Mouse (Mus musculus): Measurements from ENCODE around the gene Rbm17. TPM values are rescaled to one million over a fixed set of nuclear protein-coding genes. Genes with fewer than 3 reads are reported as not detected.
A peak's percentile ranks its signal among the peaks of the same experiment; 100 is the strongest.

Gene Rbm17
- 140 and 142 TPM in 2 replicates for polyA plus RNA-seq (2015; fragmentation: Nextera tagmentation; extraction: Ambion mirVana)

DNA sequence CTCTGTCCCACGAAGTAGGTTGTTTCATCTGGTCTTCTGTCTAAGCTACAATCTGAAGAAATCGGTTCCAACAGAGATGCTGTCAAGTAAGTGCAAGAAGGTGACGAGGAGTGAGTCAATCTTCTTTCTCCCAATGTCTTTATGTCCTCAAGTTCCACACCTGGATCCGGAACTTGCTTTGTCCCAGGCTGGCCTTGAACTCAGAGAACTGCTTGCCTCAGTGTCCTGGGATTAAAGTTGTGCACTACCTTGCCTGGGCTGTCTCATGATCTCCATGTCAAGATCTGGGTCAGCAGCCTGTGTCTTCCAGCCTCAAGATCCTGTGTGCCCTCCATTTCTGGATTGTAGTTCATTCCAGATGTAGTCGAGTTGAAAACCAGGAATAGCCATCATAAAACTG, at the start of gene Rbm17:
Gene Rbm17, minus strand, starts transcription at position 101 of the 400 bp plus-strand sequence.
- no peaks in the 10 kb centered on the region for H3K27me3 ChIP-seq
- ATAC-seq (ENCODE audit: insufficient number of reproducible peaks, low FRiP score, low TSS enrichment, low read depth) = no peak
- 82% methylated on average over 5 of the region's 5 CpGs for WGBS
- H3K4me3 ChIP-seq (replicated peaks) = peak within 1 kb of the TSS; percentile 89
- peak within 1 kb of the TSS; percentile 94 for H3K9ac ChIP-seq
- H3K27ac ChIP-seq (replicated peaks) = peak within 1 kb of the TSS; percentile 83
- H3K9me3 ChIP-seq (replicated peaks) = no peaks in the 10 kb centered on the region
- peaks cover 15% of the 10 kb centered on the region for H3K36me3 ChIP-seq
- H3K4me1 ChIP-seq = peaks cover 12% of the 10 kb centered on the region
- H3K4me2 ChIP-seq (replicated peaks) = peak within 1 kb of the TSS; percentile 34; the same call in 1 of the 2 replicates

DNA sequence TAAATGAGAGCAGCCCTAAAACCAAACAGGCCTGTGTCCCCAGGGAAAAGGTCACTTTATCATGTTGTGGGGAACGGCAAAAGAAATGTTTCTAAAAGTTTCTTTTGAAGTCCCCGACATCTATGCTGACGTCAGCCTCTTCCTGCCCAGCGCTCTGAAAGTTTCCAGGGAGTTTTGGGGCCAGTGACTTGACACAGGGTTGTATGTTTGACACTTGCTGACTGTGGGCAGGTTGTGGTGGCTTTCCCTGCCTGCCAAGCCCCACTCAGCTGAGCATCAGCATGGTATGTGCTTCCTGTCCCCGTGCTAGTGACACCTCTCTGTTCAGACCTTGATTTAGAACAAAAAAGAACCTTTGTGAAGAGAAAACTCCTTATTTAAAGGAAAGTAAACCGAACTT, 49.4 kb upstream of the Rbm17 start:
- Histone ChIP-seq H3K27ac (replicated peaks) (no peak overlapping the region), H3K27me3 (no peaks in the 10 kb centered on the region), H3K4me2 (replicated peaks) (no peak overlapping the region), H3K9ac (no peak overlapping the region), H3K36me3 (no peaks in the 10 kb centered on the region), H3K4me3 (replicated peaks) (no peak overlapping the region), H3K9me3 (replicated peaks) (no peaks in the 10 kb centered on the region), H3K4me1 (no peaks in the 10 kb centered on the region)
- no peak for ATAC-seq (ENCODE audit: insufficient number of reproducible peaks, low FRiP score, low TSS enrichment, low read depth)
- WGBS = 30% methylated on average over 6 of the region's 6 CpGs

DNA sequence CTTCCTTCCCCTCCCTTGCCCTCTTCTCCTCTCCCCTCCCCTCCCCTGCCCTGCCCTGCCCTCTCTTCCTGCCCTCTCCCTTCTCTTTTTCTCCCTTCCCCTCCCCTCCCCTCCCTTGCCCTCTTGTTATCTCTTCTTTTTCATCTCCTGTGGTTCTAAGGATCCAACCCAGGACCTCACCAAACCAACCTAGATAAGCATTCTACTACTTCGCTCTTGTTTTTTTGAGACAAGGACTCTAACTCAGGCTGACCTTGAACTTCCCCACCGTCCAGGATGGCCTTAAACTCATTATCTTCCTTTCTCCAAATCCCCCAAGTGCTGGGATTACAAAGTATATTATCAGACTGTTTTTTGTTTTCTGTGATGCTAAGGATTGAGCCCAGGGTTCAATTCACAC, 48.8 kb upstream of the Rbm17 start:
- 71% methylated on average over 2 of the region's 2 CpGs for WGBS
- Histone ChIP-seq H3K27me3 (no peaks in the 10 kb centered on the region), H3K27ac (replicated peaks) (no peak overlapping the region), H3K9me3 (replicated peaks) (no peaks in the 10 kb centered on the region), H3K4me2 (replicated peaks) (no peak overlapping the region), H3K4me1 (no peaks in the 10 kb centered on the region), H3K9ac (no peak overlapping the region), H3K36me3 (no peaks in the 10 kb centered on the region), H3K4me3 (replicated peaks) (no peak overlapping the region)
- ATAC-seq (ENCODE audit: insufficient number of reproducible peaks, low FRiP score, low TSS enrichment, low read depth) = no peak

DNA sequence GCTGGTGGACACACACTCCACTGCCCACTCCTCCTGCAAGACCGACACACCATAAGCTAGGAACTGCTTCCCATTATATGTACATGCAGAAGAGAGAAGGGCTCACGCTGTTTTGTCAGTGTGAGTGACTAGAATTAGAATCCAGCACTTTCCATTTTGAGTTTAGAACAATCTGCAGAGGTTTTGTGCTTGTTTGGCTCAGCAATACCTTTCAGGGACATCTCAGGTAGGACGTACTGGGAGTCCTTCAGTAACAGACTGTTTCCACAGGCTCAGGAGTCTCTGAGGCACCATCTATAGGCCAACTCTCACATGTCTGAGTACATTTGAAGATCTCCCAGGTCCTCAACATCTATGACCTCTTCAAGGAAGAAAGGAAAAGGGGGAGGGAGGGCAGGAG, 48.2 kb upstream of the Rbm17 start:
- no peaks in the 10 kb centered on the region for H3K27me3 ChIP-seq
- H3K9ac ChIP-seq = no peak overlapping the region
- WGBS = 80% methylated on average over 3 of the region's 3 CpGs
- no peak for ATAC-seq (ENCODE audit: insufficient number of reproducible peaks, low FRiP score, low TSS enrichment, low read depth)
- no peak overlapping the region for H3K4me2 ChIP-seq (replicated peaks)
- no peaks in the 10 kb centered on the region for H3K4me1 ChIP-seq
- H3K4me3 ChIP-seq (replicated peaks) = no peak overlapping the region
- H3K9me3 ChIP-seq (replicated peaks) = no peaks in the 10 kb centered on the region
- H3K36me3 ChIP-seq = no peaks in the 10 kb centered on the region
- H3K27ac ChIP-seq (replicated peaks) = no peak overlapping the region

DNA sequence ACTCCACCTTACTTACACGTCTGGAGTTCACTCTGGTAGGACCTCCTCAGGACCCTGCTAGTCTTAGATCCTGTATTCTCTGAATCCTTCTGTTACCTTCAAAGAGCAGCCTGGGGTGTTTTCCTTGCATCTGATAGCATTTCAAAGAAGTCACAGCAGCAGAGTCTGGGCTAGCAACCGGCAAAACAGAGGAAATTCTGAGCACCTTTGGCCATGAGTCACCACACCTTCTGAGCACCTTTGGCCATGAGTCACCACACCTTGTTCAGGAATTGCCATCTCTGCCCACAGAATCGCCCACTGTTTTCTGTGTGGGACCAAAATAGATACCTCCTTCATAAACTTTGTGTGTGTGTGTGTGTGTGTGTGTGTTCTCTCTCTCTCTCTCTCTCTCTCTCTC, 47.5 kb upstream of the Rbm17 start:
- Histone ChIP-seq H3K9ac (no peak overlapping the region), H3K4me2 (replicated peaks) (no peak overlapping the region), H3K36me3 (no peaks in the 10 kb centered on the region), H3K9me3 (replicated peaks) (no peaks in the 10 kb centered on the region), H3K27me3 (no peaks in the 10 kb centered on the region), H3K4me3 (replicated peaks) (no peak overlapping the region), H3K4me1 (no peaks in the 10 kb centered on the region), H3K27ac (replicated peaks) (no peak overlapping the region)
- no peak for ATAC-seq (ENCODE audit: insufficient number of reproducible peaks, low FRiP score, low TSS enrichment, low read depth)
- 48% methylated on average over 3 of the region's 3 CpGs for WGBS

DNA sequence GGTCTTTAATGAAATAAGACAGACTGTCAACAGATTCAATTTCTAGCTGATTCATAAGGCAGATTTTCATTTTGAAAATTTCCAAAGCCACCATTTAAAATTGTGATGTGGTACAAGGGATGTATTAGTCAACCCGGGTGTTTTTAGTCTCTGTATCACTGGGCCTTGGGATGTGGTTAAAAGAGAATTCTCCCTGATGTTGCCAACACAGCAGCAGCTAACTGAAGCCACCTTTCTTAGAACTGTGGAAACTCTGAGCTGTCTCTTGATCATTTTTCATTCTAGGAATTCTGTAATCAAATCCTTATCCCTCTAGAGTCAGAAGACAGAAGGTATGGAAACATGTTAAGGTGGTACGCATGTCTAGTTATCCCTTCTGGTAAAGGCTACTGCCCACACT, 41.3 kb upstream of the Rbm17 start:
- no peak overlapping the region for H3K9ac ChIP-seq
- H3K4me3 ChIP-seq (replicated peaks) = no peak overlapping the region
- H3K36me3 ChIP-seq = no peaks in the 10 kb centered on the region
- no peak for ATAC-seq (ENCODE audit: insufficient number of reproducible peaks, low FRiP score, low TSS enrichment, low read depth)
- no peak overlapping the region for H3K27ac ChIP-seq (replicated peaks)
- H3K9me3 ChIP-seq (replicated peaks) = no peaks in the 10 kb centered on the region
- 60% methylated on average over 2 of the region's 2 CpGs for WGBS
- no peaks in the 10 kb centered on the region for H3K4me1 ChIP-seq
- H3K4me2 ChIP-seq (replicated peaks) = no peak overlapping the region
- H3K27me3 ChIP-seq = no peaks in the 10 kb centered on the region

DNA sequence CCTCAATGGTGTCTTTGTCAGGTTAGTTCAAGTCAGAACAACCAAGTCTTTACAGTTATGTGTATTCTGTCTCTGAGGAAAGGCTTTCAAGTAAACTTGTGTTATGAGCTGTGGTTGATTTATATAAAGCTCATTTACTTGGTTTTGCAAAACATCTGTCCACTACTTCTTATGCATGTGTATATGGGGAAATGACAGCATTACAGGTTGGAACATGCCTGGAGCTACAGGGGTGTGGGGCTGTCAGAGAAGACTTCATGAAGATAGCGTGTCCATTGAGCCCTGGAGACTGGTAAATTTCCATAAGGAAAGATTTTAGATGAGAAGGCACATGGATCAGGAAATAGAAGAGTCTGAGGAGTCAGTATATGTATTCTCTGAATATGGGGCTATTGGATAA, 40.1 kb upstream of the Rbm17 start:
- Histone ChIP-seq H3K4me3 (replicated peaks) (no peak overlapping the region), H3K36me3 (no peaks in the 10 kb centered on the region), H3K4me2 (replicated peaks) (no peak overlapping the region), H3K9ac (no peak overlapping the region), H3K4me1 (no peaks in the 10 kb centered on the region), H3K27ac (replicated peaks) (no peak overlapping the region), H3K27me3 (no peaks in the 10 kb centered on the region), H3K9me3 (replicated peaks) (no peaks in the 10 kb centered on the region)
- 54% methylated on average over 1 of the region's 1 CpGs for WGBS
- ATAC-seq (ENCODE audit: insufficient number of reproducible peaks, low FRiP score, low TSS enrichment, low read depth) = no peak

DNA sequence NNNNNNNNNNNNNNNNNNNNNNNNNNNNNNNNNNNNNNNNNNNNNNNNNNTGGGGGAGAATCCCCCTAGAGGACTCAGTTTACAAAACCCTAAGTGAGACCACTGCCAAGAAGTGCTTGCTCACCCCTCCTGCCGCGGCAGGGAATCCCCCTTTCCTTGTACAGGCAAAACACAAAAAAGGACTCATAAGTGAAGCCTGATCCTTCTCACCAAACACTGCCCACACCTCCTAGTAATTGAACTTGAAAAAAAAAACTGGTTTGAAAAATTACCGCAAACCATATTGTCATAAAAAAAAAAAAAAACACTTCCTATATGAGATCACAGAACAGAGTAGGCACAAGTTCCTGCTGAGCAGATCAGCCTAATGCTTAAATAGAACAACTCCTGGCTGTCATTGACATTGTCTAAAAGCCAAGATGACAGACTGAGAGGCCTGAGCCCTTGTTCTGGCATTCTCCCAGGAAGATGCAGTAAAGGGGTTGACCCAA, 38.5 kb upstream of the Rbm17 start, which contains the start of gene Il2ra:
Gene Il2ra, plus strand, starts transcription at position 357 of the 491 bp plus-strand sequence.
- WGBS = 88% methylated on average over 3 of the region's 3 CpGs

DNA sequence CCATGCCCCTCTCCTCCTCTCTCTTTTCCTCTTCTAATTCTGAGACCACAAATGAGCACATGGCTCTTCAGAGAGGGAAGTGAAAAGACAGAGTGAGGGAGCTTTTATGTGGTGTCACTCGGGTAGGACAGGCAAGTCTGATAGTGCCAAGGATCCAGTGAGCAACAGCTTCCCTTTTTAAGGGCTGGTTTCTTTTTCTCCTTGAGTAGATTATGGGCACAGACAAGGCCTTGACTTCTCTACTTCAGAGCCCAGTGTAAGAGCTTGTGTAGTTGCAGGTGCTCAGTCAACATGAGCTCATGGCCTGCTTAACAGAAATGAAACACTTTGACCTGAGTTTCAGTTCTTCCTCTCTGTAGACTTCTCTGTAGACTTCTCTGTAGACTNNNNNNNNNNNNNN, 33.2 kb upstream of the Rbm17 start:
- H3K4me3 ChIP-seq (replicated peaks) = no peak overlapping the region
- WGBS = 39% methylated on average over 1 of the region's 1 CpGs
- H3K4me1 ChIP-seq = no peaks in the 10 kb centered on the region
- no peaks in the 10 kb centered on the region for H3K27me3 ChIP-seq
- H3K27ac ChIP-seq (replicated peaks) = no peak overlapping the region
- no peak for ATAC-seq (ENCODE audit: insufficient number of reproducible peaks, low FRiP score, low TSS enrichment, low read depth)
- H3K9me3 ChIP-seq (replicated peaks) = no peaks in the 10 kb centered on the region
- no peaks in the 10 kb centered on the region for H3K36me3 ChIP-seq
- H3K4me2 ChIP-seq (replicated peaks) = no peak overlapping the region
- no peak overlapping the region for H3K9ac ChIP-seq

More for the DNA sequence above, 38.5 kb upstream of the Rbm17 start, which contains the start of gene Il2ra:
- ATAC-seq (ENCODE audit: insufficient number of reproducible peaks, low FRiP score, low TSS enrichment, low read depth) = no peak
- Histone ChIP-seq H3K4me2 (replicated peaks) (no peak within 1 kb of the TSS), H3K9me3 (replicated peaks) (no peaks in the 10 kb centered on the region), H3K4me3 (replicated peaks) (no peak within 1 kb of the TSS), H3K27ac (replicated peaks) (no peak within 1 kb of the TSS), H3K36me3 (no peaks in the 10 kb centered on the region), H3K27me3 (no peaks in the 10 kb centered on the region), H3K4me1 (no peaks in the 10 kb centered on the region), H3K9ac (no peak within 1 kb of the TSS)

DNA sequence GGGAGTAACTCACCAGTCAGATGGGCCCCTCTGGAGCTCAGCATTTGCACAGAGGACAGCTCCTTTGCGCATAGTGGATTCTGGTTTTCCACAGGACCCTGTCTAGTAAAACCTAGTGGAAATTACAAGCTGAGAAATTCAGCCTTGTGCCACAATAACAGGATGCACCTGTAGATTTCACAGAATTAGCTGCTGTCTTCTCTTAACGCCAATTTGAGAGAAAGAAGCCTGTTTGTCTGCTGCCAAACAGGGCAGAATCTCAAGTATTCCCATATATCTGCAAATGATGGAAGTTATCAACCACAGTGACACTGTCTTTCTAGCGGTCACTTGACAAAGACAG, 32.2 kb upstream of the Rbm17 start:
- no peaks in the 10 kb centered on the region for H3K36me3 ChIP-seq
- no peak overlapping the region for H3K9ac ChIP-seq
- no peak for ATAC-seq (ENCODE audit: insufficient number of reproducible peaks, low FRiP score, low TSS enrichment, low read depth)
- no peak overlapping the region for H3K4me2 ChIP-seq (replicated peaks)
- H3K4me3 ChIP-seq (replicated peaks) = no peak overlapping the region
- H3K4me1 ChIP-seq = no peaks in the 10 kb centered on the region
- no peak overlapping the region for H3K27ac ChIP-seq (replicated peaks)
- 63% methylated on average over 3 of the region's 3 CpGs for WGBS
- no peaks in the 10 kb centered on the region for H3K9me3 ChIP-seq (replicated peaks)
- H3K27me3 ChIP-seq = no peaks in the 10 kb centered on the region

DNA sequence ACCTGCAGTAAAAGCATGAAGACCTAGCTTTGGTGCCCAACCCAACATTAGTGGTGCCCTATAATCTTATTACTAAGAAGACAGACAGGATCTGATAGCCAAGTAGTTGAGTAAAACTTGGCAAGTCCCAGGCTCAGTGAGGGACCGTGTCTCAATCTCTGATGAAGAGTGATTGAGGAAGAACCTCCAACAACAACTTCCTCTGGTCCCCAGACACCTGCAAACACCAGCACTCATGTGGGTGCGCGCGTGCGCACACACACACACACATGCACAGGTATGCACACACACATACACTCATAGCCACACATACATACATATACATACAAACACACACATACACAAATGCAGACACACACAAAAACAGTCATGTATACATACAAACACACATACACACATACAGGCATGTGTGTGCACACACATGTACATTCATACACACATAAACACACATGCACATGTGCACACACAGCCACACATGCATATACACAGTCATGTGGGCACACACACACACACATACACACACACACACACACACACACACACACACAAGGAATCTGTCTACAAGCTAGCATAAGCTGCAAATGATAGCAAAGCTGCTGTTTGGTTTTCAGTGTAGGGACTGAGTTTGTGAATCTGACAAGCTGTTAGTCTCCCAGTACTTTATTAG, 31.7 kb upstream of the Rbm17 start:
- no peak overlapping the region for H3K4me2 ChIP-seq (replicated peaks)
- H3K9ac ChIP-seq = no peak overlapping the region
- no peak for ATAC-seq (ENCODE audit: insufficient number of reproducible peaks, low FRiP score, low TSS enrichment, low read depth)
- 93% methylated on average over 5 of the region's 5 CpGs for WGBS
- no peak overlapping the region for H3K27ac ChIP-seq (replicated peaks)
- H3K4me1 ChIP-seq = no peaks in the 10 kb centered on the region
- H3K36me3 ChIP-seq = no peaks in the 10 kb centered on the region
- no peaks in the 10 kb centered on the region for H3K27me3 ChIP-seq
- H3K4me3 ChIP-seq (replicated peaks) = no peak overlapping the region
- H3K9me3 ChIP-seq (replicated peaks) = no peaks in the 10 kb centered on the region

DNA sequence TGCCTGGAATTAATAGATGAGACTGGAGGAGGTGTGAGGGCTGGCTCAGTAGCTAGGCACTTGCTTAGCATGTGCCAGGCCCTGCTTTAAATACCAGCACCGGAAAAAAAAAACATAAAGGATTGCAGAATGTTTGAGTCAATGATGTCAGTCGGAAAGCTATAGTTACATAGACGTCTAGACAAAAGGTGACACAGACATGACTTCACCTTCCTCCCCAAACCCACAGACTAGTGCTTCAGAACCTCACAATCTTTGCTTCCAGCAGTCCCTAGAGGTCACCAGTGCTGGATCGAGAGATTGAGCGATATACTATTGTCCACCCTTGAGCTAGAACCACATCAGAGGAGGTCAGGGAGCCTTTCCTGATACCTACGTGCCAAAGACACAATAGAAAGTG, 31.1 kb upstream of the Rbm17 start:
- WGBS = 89% methylated on average over 6 of the region's 6 CpGs
- H3K4me2 ChIP-seq (replicated peaks) = no peak overlapping the region
- no peaks in the 10 kb centered on the region for H3K27me3 ChIP-seq
- H3K4me3 ChIP-seq (replicated peaks) = no peak overlapping the region
- H3K36me3 ChIP-seq = no peaks in the 10 kb centered on the region
- no peak overlapping the region for H3K27ac ChIP-seq (replicated peaks)
- H3K9ac ChIP-seq = no peak overlapping the region
- ATAC-seq (ENCODE audit: insufficient number of reproducible peaks, low FRiP score, low TSS enrichment, low read depth) = no peak
- no peaks in the 10 kb centered on the region for H3K9me3 ChIP-seq (replicated peaks)
- H3K4me1 ChIP-seq = no peaks in the 10 kb centered on the region

All from embryonic facial prominence, embryonic 15.5 days (tissue).